Mouse (Mus musculus) kidney, embryonic 16.5 days (tissue): Measurements from ENCODE around the gene Slc22a20. TPM values are rescaled to one million over a fixed set of nuclear protein-coding genes. Genes with fewer than 3 reads are reported as not detected.

Experiments used
- ATAC-seq: fragments of 200-750 bp; cut with Nextera tagmentation; 2 replicates; pipeline ENCODE4 v1.8.0; 2017; ENCODE audit warnings: moderate TSS enrichment; ENCODE audit not compliant: low FRiP score, low TSS enrichment
- H3K27ac ChIP-seq: fragments of 300-500 bp; sonication (generic); 2 replicates; pipeline ENCODE4 v1.5.1; 2014; ENCODE audit warnings: low read length
- H3K27me3 ChIP-seq: fragments of 300-500 bp; sonication (generic); 2 replicates; pipeline ENCODE4 v1.6.1; 2014; ENCODE audit warnings: low read length, control low read depth, mixed read lengths; ENCODE audit not compliant: insufficient read depth
- H3K36me3 ChIP-seq: fragments of 300-500 bp; sonication (generic); 2 replicates; pipeline ENCODE4 v1.6.1; 2014; ENCODE audit warnings: low read length, control low read depth, mixed read lengths; ENCODE audit not compliant: insufficient read depth
- H3K4me1 ChIP-seq: fragments of 300-500 bp; sonication (generic); 2 replicates; pipeline ENCODE4 v1.6.1; 2014; ENCODE audit warnings: low read length, control low read depth, mixed read lengths; ENCODE audit not compliant: insufficient read depth
- H3K4me2 ChIP-seq: fragments of 300-500 bp; sonication (generic); replicated peaks from 2 replicates; pipeline ENCODE4 v1.6.1; 2014; ENCODE audit warnings: low read depth, low read length
- H3K4me3 ChIP-seq: fragments of 300-500 bp; sonication (generic); 2 replicates; pipeline ENCODE4 v1.5.1; 2014; ENCODE audit warnings: mild to moderate bottlenecking, low read length
- H3K9ac ChIP-seq: fragments of 300-500 bp; sonication (generic); replicated peaks from 2 replicates; pipeline ENCODE4 v1.6.1; 2014; ENCODE audit warnings: low read length
- H3K9me3 ChIP-seq: fragments of 300-500 bp; sonication (generic); 2 replicates; pipeline ENCODE4 v1.6.1; 2016; ENCODE audit warnings: low read length, control low read depth
- WGBS: fragments of 180-500 bp; shearing (Covaris S2); extraction: QIAGEN DNeasy Blood & Tissue Kit; methylation state at CpG from one replicate; pipeline ENCODE4 v1.1.7; 2014; 5-methylcytosine and 5-hydroxymethylcytosine counted together
- polyA plus RNA-seq: library from polyadenylated mRNA; unstranded; fragments of >200 nt; fragmentation: Nextera tagmentation; extraction: Ambion mirVana; gene quantifications from 2 replicates; pipeline ENCODE4 v1.2.1, GENCODE M21; 2015

Gene Slc22a20
- polyA plus RNA-seq, 1 experiment from 2014 or later: not detected

DNA sequence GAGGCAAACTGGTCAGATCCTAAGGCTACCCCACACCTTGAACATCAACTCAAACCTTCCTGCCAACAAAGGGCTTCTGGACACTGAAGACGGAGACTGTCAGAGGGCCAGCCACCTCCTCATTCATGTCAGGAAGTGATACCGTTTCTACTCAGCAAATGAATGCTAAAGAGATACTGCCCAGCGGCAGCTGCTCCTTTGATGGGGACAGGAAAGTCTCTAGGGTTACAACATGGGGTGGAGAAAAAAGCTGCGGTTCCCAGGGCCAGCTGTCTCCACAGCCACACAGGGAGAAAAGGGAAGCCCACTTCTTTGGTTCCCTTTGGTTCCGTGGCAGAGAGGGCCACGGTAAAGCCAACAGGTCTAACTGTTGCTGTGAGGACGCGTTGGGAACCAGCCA lies 41.8 kb downstream of the Slc22a20 start:
- Histone ChIP-seq H3K36me3 (peaks cover 15% of the 10 kb centered on the region), H3K27me3 (no peaks in the 10 kb centered on the region), H3K4me2 (no peak overlapping the region), H3K27ac (peak overlapping the region; percentile 11), H3K9me3 (no peaks in the 10 kb centered on the region), H3K4me1 (peaks cover 43% of the 10 kb centered on the region), H3K4me3 (no peak overlapping the region), H3K9ac (no peak overlapping the region)
- ATAC-seq: no peak
- WGBS: 61% methylated on average over 8 of the region's 8 CpGs

DNA sequence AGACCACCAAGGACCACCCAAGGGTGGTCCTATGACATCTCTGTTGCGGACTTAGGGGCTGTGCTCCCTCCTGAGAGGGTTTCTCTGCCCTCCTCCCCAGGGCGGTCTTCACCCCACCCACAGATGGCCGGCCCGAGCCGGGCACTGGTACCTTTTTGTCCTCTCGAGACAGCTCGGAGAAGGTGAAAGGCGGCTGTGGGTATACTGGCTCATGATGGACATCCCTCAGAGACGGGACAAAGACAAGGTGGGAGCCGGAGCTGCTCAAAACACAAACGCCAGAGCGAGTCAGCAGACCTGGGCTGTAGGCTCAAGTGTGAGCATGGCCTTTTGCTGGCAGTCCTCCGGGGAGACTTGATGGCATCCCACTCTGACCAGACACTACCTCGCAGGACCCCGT lies 42.5 kb downstream of the Slc22a20 start:
- ATAC-seq: no peak
- H3K4me3 ChIP-seq: no peak overlapping the region
- H3K4me1 ChIP-seq: peaks cover 43% of the 10 kb centered on the region
- no peak overlapping the region for H3K4me2 ChIP-seq
- peaks cover 11% of the 10 kb centered on the region; the same call in 1 of the 2 replicates for H3K36me3 ChIP-seq
- no peak overlapping the region for H3K9ac ChIP-seq
- no peaks in the 10 kb centered on the region for H3K27me3 ChIP-seq
- H3K9me3 ChIP-seq: no peaks in the 10 kb centered on the region
- no peak overlapping the region for H3K27ac ChIP-seq
- 88% methylated on average over 15 of the region's 15 CpGs for WGBS

DNA sequence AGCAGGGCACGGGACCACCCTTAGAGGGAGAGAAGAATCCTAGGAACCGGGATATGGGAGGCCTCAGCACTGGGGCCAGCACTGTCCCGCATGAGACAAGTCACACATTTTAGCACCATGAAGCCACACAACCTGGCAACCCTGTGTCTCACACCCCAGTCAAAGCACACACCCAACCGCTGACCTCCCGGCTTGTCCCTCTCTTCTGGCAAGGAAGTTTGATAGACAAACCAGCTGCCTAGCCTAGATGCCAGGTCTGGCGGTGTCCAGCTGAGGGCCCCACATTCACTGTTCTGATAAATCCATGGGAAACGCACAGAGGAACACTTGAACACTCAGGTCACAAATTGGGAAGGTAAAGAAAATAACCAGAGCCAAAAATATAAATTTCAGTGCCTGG lies 43.4 kb downstream of the Slc22a20 start:
- WGBS: 93% methylated on average over 7 of the region's 7 CpGs
- no peak overlapping the region for H3K4me3 ChIP-seq
- no peak for ATAC-seq
- H3K4me1 ChIP-seq: peaks cover 51% of the 10 kb centered on the region
- peaks cover 6% of the 10 kb centered on the region; the same call in 1 of the 2 replicates for H3K36me3 ChIP-seq
- no peaks in the 10 kb centered on the region for H3K27me3 ChIP-seq
- no peak overlapping the region for H3K4me2 ChIP-seq
- no peak overlapping the region for H3K27ac ChIP-seq
- H3K9ac ChIP-seq: no peak overlapping the region
- no peaks in the 10 kb centered on the region for H3K9me3 ChIP-seq

DNA sequence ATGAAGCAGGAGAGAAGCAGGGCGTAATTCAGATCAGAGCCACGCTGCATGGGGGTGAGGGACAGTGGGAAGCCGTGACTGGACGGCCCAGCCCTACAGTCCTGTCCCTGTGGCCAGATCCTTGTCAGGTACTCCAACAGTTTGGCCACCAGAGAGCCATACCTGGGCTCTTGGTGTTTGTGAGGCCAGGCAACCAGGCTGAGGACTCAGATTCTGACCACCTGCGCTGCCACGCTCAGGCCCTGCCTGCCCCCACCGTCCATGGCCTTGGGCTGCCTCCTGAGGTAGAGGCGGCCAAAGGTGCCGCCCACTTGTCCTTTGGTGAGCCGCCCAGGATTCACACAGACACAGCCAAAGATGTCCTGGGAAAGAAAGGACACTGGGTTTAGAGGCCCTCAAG lies 45.3 kb downstream of the Slc22a20 start:
- no peak for ATAC-seq
- Histone ChIP-seq H3K9ac (0 out of 2 replicates have a peak overlapping the region, but pooled peaks have one; percentile 41), H3K27me3 (no peaks in the 10 kb centered on the region), H3K4me2 (no peak overlapping the region), H3K27ac (peak overlapping the region; percentile 91), H3K4me1 (peaks cover 53% of the 10 kb centered on the region), H3K4me3 (no peak overlapping the region), H3K9me3 (no peaks in the 10 kb centered on the region), H3K36me3 (peaks cover 6% of the 10 kb centered on the region; the same call in 1 of the 2 replicates)
- 82% methylated on average over 10 of the region's 10 CpGs for WGBS

DNA sequence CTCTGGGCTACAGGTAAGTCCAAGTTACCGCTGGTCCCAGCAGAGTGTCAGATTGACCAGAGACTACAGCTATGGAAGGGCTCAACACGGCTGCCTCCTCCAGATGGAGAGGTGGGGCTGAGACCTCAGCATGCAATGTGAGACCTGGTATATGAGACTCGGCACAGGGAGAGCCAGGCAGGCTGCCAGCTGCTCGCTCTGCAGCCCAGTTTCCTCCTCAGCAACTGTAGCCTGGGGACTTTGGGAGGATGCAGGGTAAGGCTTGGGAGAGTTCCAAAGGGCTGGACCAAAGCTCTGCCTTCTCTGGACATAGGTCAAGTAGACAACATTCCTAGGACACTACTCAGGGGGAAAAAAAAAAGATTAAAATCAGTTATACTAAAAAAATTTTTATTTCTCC lies 45.8 kb downstream of the Slc22a20 start:
- Histone ChIP-seq H3K9me3 (no peaks in the 10 kb centered on the region), H3K4me2 (no peak overlapping the region), H3K27ac (peak overlapping the region; percentile 91), H3K4me1 (peaks cover 53% of the 10 kb centered on the region), H3K4me3 (no peak overlapping the region), H3K9ac (no peak overlapping the region), H3K36me3 (peaks cover 6% of the 10 kb centered on the region; the same call in 1 of the 2 replicates), H3K27me3 (no peaks in the 10 kb centered on the region)
- 28% methylated on average over 4 of the region's 4 CpGs for WGBS
- ATAC-seq: peak; percentile 24; the same call in 1 of the 2 replicates

- Histone ChIP-seq H3K4me2 (no peak overlapping the region), H3K36me3 (peaks cover 6% of the 10 kb centered on the region; the same call in 1 of the 2 replicates), H3K27me3 (no peaks in the 10 kb centered on the region), H3K4me3 (no peak overlapping the region), H3K27ac (peak overlapping the region; percentile 91), H3K9ac (no peak overlapping the region), H3K9me3 (no peaks in the 10 kb centered on the region), H3K4me1 (peaks cover 53% of the 10 kb centered on the region)
- no peak for ATAC-seq
- 78% methylated on average over 5 of the region's 5 CpGs for WGBS
These were observed 46.2 kb downstream of the Slc22a20 start for GRCm38 (mm10) chr19:5939715-5940114.

GRCm38 (mm10) chr19:5938516-5938915 lies 47.4 kb downstream of the Slc22a20 start:
- no peak overlapping the region for H3K4me2 ChIP-seq
- no peak overlapping the region for H3K4me3 ChIP-seq
- H3K36me3 ChIP-seq: peaks cover 3% of the 10 kb centered on the region; the same call in 1 of the 2 replicates
- H3K9me3 ChIP-seq: no peaks in the 10 kb centered on the region
- ATAC-seq: no peak
- H3K4me1 ChIP-seq: peaks cover 46% of the 10 kb centered on the region
- no peak overlapping the region for H3K9ac ChIP-seq
- 90% methylated on average over 6 of the region's 6 CpGs for WGBS
- no peak overlapping the region for H3K27ac ChIP-seq
- H3K27me3 ChIP-seq: no peaks in the 10 kb centered on the region

DNA sequence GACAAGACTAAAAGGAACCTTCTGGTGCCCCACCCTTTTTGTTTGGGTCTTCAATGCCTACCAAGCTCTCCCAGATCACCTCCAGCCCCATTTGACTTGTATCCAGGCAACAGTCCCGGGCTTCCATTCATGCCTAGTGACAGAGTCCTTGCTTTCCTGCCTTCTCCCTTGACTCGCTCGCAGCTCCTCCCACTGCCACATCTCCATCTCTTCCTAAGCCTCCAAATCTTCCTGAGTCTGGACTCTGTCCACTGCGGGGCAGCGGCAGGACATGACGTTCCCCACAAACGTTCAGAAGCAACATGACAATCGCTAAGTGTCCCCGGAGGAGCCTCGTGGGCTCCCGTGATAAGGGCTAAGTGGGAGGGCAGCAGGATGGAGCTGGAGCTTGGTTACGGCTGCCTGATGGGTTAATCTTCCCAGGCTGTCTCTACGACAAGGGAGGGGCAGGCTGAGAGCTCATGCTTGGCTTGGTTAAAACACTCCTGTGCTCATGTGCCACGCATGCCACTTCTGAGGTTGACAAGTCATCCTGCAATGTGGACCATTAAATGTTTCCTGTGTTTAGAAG lies 48.0 kb downstream of the Slc22a20 start:
- H3K4me3 ChIP-seq: no peak overlapping the region
- no peaks in the 10 kb centered on the region; the same call in 1 of the 2 replicates for H3K36me3 ChIP-seq
- H3K4me2 ChIP-seq: 0 out of 2 replicates have a peak overlapping the region, but pooled peaks have one; percentile 13
- no peaks in the 10 kb centered on the region for H3K27me3 ChIP-seq
- H3K9ac ChIP-seq: no peak overlapping the region
- no peak overlapping the region for H3K27ac ChIP-seq
- WGBS: 22% methylated on average over 14 of the region's 14 CpGs
- H3K9me3 ChIP-seq: no peaks in the 10 kb centered on the region
- no peak for ATAC-seq
- peaks cover 46% of the 10 kb centered on the region for H3K4me1 ChIP-seq

DNA sequence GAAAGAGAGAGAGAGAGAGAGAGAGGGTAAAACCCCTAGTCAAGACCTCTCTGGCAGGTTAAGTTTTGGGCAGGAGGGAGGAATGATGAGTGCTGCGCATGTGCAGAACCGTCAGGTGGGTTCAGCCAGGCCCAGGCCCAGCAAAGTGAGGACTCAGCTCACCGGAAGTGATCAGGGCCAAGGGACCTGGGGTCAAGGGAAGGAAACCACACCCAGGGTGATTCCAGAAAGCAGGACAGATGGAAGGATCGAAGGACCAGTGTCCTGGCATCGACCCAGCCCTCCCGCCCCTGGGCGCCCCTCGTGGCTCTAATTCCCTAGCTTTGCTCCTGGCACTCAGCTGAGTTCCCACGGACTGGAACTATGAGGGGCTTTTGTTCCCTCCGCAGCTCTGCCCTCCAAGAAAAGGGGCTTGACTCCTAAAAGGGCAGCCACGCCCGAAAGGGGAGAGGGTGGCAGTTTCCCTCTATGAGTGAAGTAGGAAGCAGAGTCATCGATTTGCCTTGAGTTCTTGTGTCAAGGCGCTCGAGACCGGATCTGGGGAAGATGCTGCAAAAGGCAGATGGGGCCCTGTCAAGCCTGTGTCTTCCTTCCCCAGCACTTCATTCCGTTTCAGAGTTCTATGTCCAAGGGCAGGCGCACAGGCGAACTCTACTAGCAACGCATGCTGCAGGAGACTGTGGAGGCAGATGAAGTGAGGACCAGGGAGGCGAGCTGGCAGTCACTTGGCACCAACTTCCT lies 48.7 kb downstream of the Slc22a20 start:
- 0 out of 2 replicates have a peak overlapping the region, but pooled peaks have one; percentile 1 for H3K9ac ChIP-seq
- no peak for ATAC-seq
- no peak overlapping the region for H3K4me2 ChIP-seq
- peaks cover 46% of the 10 kb centered on the region for H3K4me1 ChIP-seq
- WGBS: 79% methylated on average over 21 of the region's 21 CpGs
- H3K9me3 ChIP-seq: no peaks in the 10 kb centered on the region
- H3K27me3 ChIP-seq: no peaks in the 10 kb centered on the region
- no peak overlapping the region for H3K4me3 ChIP-seq
- H3K27ac ChIP-seq: no peak overlapping the region
- H3K36me3 ChIP-seq: no peaks in the 10 kb centered on the region; the same call in 1 of the 2 replicates

DNA sequence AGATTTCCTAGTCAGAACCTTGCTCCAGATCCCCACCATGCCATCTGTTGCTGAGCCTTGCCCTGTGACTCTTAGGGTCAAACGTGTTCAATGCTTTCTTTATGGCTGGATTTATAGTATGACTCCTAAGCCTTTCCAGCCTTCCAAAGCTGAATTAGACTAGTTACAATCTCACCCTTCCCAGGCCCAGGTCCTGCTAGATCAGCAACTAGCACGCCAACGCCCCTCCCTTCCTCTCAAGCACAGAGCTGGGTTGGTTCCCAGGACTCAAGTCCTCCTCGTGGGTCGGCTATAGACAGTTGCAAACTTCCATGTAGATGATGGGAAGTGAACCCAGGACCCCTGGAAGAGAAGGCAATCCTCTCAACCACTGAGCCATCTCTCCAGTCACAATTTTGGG lies 50.3 kb downstream of the Slc22a20 start:
- 41% methylated on average over 5 of the region's 5 CpGs for WGBS
- Histone ChIP-seq H3K4me1 (peaks cover 49% of the 10 kb centered on the region), H3K36me3 (no peaks in the 10 kb centered on the region), H3K27me3 (no peaks in the 10 kb centered on the region), H3K9ac (no peak overlapping the region; the same call in 1 of the 2 replicates), H3K4me2 (0 out of 2 replicates have a peak overlapping the region, but pooled peaks have one; percentile 17), H3K4me3 (no peak overlapping the region), H3K9me3 (no peaks in the 10 kb centered on the region), H3K27ac (peak overlapping the region; percentile 67)
- ATAC-seq: peak; percentile 47; the same call in 1 of the 2 replicates
